Mouse (Mus musculus): ENCODE results near the gene Ms4a15. TPM values are rescaled to one million over a fixed set of nuclear protein-coding genes. Genes with fewer than 3 reads are reported as not detected.
A peak's percentile ranks its signal among the peaks of the same experiment; 100 is the strongest.

The Ms4a15 gene
- total RNA-seq, 1 experiment from 2014 or later, result not detected

DNA sequence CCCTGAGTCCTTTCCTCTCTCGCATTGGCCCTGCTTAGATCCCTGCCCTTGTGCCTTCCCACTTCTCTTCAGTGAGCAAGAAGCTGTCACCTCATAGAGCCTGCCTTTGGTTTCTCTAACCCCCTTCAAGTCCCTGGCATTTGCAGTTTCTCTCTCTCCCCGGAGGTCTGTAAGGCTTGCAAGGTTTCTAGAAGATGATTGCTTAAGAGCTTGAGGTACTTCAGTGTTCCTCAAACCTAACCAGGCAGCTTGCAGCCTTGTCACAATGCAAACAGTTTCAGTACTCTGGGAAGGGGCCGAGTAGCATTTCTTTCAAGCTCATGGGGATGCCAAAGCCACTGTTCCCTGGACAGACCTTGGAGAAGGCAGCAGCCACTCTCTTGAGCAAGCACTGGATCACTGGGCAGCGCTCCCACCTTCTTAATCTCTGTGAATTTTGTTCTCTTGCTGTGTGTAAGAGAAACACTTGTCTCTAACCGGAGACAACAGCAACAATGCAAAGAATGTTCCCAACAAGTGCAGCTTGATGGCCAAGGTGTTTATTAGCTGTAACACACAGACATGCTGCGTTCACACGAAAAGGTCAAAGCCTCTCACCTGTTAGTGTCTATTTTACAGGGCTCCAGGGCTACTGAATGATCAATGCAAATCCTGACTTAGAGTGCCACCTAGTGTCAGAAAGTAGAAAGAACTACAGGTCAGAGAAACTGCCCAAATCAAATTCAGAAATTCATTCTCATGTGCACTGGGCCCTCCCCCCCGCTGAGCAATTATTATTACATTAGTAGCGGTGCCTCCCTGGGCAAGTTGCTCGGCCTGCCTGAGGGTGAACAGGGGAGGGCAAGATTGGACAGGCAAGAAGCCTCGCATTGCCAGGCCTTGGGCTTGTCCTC, 33.7 kb downstream of the Ms4a15 start:
- DNase-seq, result peak; percentile 57

DNA sequence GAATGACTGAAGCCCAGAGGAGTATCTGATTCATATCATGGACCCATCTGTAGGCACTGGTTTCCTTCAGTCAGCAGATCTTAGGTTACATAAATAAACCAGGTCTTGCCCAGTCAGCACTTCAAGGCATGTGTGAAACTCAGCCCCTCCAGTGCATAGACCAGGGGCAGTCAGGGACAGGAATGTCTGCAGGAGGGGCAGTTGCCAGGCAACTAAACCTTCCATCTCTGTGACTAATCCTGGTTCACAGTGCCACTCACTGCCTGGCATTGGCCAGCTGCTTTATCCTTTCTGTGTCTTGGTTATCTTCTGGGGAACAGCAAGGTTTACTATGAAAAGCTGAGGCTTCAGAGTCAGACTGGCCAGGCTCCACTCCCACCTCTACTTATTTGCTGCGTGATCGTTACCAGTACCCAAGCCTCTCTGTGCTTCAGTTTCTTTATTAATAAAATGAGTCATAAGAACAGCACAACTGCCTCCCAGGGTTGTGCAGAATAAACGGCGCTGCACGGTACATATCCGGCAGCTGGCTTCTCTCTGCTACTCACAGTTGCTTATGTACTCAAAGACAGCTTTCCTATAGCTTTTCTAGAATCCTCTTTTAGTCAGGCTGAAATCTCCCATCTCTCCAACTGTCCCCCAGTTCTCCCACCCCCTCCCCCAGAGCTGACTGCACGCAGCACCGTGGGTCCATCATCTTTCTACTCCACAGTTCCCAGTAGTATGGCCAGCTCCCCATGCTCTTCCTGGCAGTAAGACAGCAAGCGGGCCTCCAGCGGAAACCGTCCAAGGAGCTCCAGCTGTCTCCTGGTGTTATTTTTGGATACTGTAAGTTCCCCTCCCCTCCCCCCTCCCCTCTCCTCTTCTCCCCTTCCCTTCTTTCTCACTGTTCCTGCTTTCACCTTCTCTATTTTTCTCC, 40.8 kb downstream of the Ms4a15 start:
- peak; percentile 52 for DNase-seq

DNA sequence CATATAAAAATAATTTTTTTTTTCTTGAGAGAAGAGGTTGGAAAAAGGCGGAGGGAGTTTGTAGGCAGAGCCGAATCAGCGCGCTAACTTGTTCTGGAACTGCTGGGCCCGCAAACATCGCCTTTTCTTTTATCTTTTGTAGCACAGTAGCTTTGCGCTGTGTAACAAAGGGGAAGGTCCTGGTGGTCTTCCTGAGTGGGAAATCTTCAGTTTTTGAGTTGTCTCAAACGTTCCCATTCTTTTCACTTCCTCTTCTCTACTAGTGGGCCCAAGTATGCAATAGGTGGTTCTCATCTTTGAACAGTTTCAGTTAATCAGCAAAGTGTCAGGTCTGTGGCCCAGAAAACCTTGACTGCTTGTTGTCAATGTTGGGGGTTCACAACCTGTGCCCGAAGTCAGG, 43.5 kb downstream of the Ms4a15 start:
- no peak for DNase-seq

DNA sequence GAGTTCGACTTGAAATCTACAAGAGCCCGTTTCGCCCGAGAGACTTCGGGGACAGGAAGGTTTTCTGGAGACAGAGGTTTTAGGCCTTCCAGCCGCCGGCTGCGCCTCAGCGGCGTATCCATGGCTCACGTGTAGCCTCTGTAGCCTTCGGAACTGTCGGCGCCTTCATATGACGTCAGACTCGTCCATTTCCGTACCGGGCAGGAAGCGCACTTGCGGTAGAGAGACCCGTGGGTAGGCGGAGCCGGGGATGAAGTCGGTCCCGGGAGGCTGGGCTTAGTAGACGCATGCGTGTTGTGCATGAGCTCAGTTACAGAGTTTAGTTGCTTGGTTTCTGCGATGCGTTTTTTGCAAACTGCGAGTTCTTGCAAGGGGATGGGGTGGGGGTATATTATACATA, 43.9 kb downstream of the Ms4a15 start, which contains the start of gene Ccdc86:
Ccdc86 (minus strand) TSS at position 155 of the 400 bp plus-strand sequence.
- peak; percentile 98 for DNase-seq

DNA sequence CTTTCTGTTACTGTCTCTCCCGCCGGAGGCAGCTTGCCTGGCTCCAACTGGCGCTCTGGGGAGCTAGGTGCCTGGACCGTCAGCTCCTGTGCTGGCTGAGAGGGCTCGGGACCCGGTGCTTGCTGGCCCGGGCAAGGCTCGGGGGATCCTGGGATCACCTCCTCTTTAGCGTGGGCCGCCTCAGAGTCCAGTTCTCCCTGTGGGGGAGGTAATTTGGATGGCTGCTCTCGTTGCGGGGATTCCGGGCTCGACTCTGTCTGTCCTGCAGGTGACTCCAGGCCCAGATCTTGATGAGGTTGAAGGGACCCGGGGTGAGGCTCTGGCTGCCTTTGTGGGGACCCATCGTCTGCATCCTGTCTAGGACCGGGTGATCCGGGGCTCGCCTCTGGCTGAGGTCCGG, 44.6 kb downstream of the Ms4a15 start:
- DNase-seq, result peak; percentile 44

DNA sequence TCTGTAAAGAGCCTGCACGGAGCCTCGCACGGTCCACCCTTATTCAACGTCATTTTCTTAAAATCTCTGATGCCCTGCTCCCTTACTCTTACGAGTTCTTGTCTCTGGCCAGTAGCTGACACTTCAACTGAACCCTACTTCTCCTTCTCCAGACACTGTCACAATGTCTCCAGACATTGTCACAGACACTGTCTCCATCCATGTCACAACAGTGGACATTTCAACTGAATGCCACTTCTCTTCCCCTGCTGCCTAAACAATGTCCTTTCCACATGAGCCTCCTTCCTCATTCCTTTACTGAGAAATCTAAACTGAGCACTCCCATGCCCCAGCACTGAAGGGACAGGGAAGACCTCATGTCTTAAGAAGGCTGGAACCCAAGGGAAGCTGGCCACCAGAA, 45.8 kb downstream of the Ms4a15 start:
- no peak for DNase-seq

DNA sequence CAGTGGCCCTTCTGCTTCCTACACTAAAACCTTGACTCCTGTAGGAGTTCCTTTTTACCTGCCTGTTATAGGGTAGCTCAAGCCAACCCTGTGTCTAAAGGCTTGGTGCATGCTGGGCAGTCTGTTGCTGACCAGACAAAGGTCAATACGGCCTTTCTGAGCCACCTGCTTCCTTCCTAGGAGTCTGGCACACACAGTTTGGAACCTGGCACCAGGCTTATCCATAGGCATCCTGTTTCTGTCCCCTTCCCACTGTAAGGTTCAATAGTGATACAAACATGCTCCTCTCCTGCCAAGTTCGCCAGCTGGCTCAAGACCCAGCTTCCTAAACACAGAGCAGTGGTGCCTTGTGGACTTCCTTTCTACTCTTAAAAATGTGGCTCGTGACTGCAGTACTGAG, 46.5 kb downstream of the Ms4a15 start:
- no peak for DNase-seq

DNA sequence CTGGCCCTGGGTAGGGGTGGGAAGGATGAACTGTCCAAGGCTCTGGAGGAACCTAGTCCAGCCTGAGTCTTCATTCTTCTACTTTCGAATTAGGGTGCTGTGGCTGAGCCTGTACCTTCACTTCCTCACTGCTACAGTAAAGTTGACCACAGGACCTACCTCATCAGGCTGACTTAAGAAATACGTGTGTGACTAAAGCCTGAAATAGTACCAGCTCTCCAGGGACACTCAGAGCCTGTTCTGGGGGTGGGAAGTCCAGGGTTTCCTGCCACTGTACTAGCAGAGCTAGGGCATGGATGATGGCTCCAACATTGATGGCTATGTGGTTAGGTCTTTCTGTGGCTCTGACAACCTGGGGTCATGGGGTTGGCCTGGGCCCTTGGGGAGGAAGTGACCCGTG, 49.1 kb downstream of the Ms4a15 start:
- DNase-seq, result no peak

DNA sequence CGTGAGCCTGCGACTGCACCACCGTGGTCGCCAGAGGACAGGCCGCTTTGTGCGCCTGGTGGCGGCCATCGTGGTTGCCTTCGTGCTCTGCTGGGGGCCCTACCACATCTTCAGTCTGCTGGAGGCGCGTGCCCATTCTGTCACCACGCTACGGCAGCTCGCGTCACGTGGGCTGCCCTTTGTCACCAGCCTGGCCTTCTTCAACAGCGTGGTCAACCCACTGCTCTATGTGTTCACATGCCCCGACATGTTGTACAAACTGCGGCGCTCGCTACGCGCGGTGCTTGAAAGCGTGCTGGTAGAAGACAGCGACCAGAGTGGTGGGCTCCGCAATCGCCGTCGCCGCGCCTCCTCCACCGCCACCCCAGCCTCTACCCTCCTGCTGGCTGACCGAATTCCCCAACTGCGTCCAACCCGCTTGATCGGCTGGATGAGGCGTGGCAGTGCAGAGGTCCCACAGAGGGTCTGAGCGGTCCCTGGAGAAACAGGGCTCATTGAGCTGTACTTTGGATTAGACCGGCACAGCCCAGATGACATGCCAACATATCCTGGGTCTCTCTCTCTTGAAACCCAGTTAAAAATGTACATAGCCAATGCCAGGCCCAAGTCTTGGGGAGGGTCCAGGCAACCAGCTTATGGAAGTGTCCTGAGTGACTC, 52.1 kb downstream of the Ms4a15 start:
- peak; percentile 24 for DNase-seq

DNA sequence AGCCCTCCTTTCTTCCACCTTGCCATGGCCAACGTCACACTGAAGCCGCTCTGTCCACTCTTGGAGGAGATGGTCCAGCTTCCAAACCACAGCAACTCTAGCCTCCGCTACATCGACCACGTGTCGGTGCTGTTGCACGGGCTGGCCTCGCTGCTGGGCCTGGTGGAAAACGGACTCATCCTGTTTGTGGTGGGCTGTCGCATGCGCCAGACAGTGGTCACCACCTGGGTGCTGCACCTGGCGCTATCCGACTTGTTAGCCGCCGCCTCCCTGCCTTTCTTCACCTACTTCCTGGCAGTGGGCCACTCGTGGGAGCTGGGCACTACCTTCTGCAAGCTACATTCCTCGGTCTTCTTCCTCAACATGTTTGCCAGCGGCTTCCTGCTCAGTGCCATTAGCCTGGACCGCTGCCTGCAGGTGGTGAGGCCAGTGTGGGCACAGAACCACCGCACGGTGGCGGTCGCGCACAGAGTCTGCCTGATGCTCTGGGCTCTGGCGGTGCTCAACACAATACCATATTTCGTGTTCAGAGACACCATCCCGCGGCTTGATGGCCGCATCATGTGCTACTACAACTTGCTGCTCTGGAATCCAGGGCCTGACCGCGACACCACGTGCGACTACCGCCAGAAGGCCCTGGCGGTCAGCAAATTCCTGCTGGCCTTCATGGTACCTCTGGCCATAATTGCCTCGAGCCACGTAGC, 52.8 kb downstream of the Ms4a15 start:
- peak; percentile 85 for DNase-seq

DNA sequence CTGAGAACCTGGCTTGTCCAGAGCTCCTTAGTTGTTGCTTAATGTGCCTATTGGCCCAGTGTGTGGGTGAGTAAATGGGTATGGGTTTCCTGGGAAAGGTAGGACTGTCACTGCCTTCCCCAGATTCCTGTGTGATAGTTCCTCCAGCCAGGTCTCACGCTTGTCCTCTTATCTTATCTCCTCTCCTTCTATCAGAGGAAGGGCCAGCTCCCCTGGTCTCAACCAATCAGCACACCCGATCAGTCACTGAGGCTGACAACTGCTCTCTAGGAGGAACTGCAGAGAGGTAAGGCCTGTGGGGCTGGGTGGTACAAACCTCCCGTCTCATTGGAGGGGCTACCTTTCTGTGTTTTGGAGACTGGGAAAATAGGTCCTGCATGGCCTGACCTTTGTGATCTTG, 54.3 kb downstream of the Ms4a15 start:
- DNase-seq, result no peak

DNA sequence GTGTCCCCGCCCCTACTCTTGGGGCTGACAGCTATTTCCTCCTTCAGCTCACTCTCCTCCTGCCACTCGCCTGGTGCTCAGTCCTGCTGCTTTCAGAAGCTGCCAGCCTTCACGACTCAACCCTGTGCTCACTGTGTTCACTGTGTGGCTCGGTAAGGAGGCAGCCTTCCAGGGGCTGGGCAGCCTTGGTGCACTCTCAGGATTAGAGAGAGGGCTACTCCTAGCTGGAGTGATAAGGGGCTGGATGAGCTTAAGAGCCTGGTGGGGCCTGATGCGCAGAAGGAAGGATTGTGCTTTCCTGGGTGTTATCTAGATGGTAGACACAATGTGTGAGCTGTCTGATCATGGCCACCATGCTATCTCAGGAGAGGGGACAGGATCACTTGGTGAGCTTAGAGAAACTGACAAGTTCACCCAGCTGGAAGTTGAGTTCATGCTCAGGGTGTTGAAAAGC, 55.9 kb downstream of the Ms4a15 start, which contains the start of gene Ptgdr2:
Ptgdr2 (plus strand) TSS at position 51 of the 454 bp plus-strand sequence.
- DNase-seq, result no peak

DNA sequence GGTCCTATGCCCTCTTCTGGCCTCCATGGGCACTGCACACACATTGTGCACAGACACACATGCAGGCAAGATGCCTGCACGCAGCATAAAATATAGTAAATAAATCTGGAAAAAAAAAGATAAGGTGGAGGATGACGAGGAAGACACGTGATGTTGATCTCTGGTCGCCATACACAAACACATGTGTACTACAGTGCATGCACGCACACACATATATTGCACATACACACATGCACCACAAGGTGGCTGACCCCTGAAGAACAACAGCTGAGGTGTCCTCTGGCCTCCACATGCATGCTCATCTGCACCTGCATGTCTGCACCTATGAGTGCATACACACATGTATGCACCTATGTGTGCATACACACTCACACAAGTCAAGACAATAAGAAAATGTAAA, 57.0 kb downstream of the Ms4a15 start:
- no peak for DNase-seq

DNA sequence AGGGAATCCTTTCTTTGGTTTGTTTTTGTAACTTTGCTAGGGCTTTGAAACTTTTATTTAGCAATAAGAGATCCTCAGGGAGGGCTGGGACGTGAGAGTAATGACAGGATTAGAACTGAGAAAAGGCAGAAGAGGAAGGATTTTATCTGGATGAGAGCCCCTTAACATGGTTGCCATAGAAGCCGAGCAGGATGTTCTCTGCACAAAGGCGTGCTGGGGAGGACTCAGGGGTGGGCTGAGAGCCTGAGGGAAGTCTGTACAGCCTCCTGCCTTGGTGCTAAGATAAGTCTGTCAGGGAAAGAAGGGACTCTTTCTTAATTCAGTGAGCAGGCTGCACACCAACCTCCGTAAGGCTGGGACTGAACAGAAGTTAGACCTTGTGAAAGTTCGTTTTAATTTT, 58.0 kb downstream of the Ms4a15 start:
- DNase-seq, result no peak

DNA sequence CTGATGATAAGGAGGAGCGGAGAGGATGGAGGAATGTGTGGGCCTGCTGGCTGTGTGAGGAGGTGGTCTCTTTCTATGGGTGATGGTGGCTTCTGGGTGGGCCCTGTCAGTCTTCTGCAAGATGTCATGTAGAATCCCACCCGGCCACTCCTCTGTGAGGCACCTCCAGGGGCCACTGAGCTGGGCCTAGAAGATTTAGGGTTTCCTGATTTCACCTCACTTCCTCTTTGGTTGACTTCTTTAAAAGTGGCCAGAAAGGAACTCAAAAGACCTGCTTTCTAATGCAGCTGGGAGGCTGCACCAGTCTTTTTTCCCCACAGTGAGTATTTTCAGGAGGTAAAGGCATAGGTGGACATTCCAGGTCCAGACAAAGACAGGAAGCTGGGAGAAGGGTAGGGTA, 62.4 kb downstream of the Ms4a15 start:
- no peak for DNase-seq

Other genes starting within 250 kb of the Ms4a15 start
- gene Cd6, start 163.2 kb downstream of the Ms4a15 start, total RNA-seq (2021), result 0.41 and 5.2 TPM in 2 replicates
- 2.0 and 2.6 TPM in 2 replicates for gene Slc15a3, start 153.5 kb downstream of the Ms4a15 start, total RNA-seq (2021)
- 19.6 and 20.2 TPM in 2 replicates for gene Tmem132a, start 123.3 kb downstream of the Ms4a15 start, total RNA-seq (2021)
- gene Tmem109, start 111.2 kb downstream of the Ms4a15 start, total RNA-seq (2021), result 92.7 and 101 TPM in 2 replicates
- gene Prpf19, start 98.0 kb downstream of the Ms4a15 start, total RNA-seq (2021), result 125 and 126 TPM in 2 replicates
- gene Zp1, start 72.6 kb downstream of the Ms4a15 start, total RNA-seq (2021), result not detected in 2 replicates
- gene Ptgdr2, start 56.1 kb downstream of the Ms4a15 start, total RNA-seq (2021), result not detected in 2 replicates
- gene Ccdc86, start 44.0 kb downstream of the Ms4a15 start, total RNA-seq (2021), result 13.6 and 14.2 TPM in 2 replicates
- 4.4 and 8.0 TPM in 2 replicates for gene Ms4a10, start 18.6 kb downstream of the Ms4a15 start, total RNA-seq (2021)
- not detected in 2 replicates for gene Ms4a18, start 24.8 kb upstream of the Ms4a15 start, total RNA-seq (2021)
- 1.5 and 2.5 TPM in 2 replicates for gene Ms4a8a, start 87.9 kb upstream of the Ms4a15 start, total RNA-seq (2021)
- not detected in 2 replicates for gene 1700017D01Rik, start 137.6 kb upstream of the Ms4a15 start, total RNA-seq (2021)
- not detected in 2 replicates for gene 1700025F22Rik, start 172.1 kb upstream of the Ms4a15 start, total RNA-seq (2021)
- gene Ms4a13, start 203.5 kb upstream of the Ms4a15 start, total RNA-seq (2021), result not detected in 2 replicates
- gene Ms4a12, start 239.2 kb upstream of the Ms4a15 start, total RNA-seq (2021), result not detected in 2 replicates

All from adrenal gland, postnatal 14 days (tissue).